Comparison of ENCODE assay signal across 14 mouse cellular contexts in genomic region chr10:83201525-83201924, GRCm38 (mm10).
A peak's percentile ranks its signal among the peaks of the same experiment; 100 is the strongest.
DNase-seq lines count a peak whose midpoint lies in the region.
"Had no signal": no experiment of that assay in that cellular context is flagged by ENCODE, and none has a peak within 500 bp of the region (broad histone marks: within the 10 kb centered on the region; RNA-seq: fewer than 3 reads in every experiment).

No protein-coding gene starts in this region.

- DNase-seq in adrenal gland, adult 2 months, result peak; percentile 76
- no peak for DNase-seq in adrenal gland, postnatal 4 days (ENCODE audit: low spot score in 2 of 2)
- DNase-seq in adrenal gland, adult 8-10 months, result peak; percentile 55
- peak; percentile 49 for DNase-seq in adrenal gland, postnatal 10 days
- peak; percentile 27 for DNase-seq in adrenal gland, postnatal 25 days
- no peak for DNase-seq in kidney, postnatal 10 days
- no peak for DNase-seq in layer of hippocampus, adult 8-10 months (ENCODE audit: low spot score in 2 of 2)
- DNase-seq in right cerebral cortex, adult 2 months (ENCODE audit: low spot score in 2 of 2), result no peak
- DNase-seq: cerebellum, adult 11-12 months; cerebellum, adult 2 months; cerebellum, adult 9-10 months; cerebellum, postnatal 10 days; cerebellum, postnatal 25 days; forebrain, postnatal 0 days had no signal

Comparison
In these comparisons a context has a peak if more than half of its experiments do, and no peak if none do; other contexts are left out.
1. DNase-seq: peak in adrenal gland, adult 2 months (single experiment), adrenal gland, adult 8-10 months (single experiment), adrenal gland, postnatal 10 days (single experiment) and adrenal gland, postnatal 25 days (single experiment); none in adrenal gland, postnatal 4 days (0 of 2), kidney, postnatal 10 days (single experiment), layer of hippocampus, adult 8-10 months (0 of 2) and right cerebral cortex, adult 2 months (0 of 2).